8 mouse cellular contexts compared by ENCODE assay signal in genomic region chr17:21567696-21568095, GRCm38 (mm10). TPM values are rescaled to one million over a fixed set of nuclear protein-coding genes. Genes with fewer than 3 reads are reported as not detected.
A peak's percentile ranks its signal among the peaks of the same experiment; 100 is the strongest.
DNase-seq lines count a peak whose midpoint lies in the region; ATAC-seq and TF ChIP-seq lines count a peak whose summit lies in the region.

No protein-coding gene starts in this region.

- no peak for TF ChIP-seq CTCF in intestine, postnatal 0 days (IDR thresholded peaks at IDR 0.05; ENCODE audit: low read depth)

- no peaks in the 10 kb centered on the region for H3K9me3 ChIP-seq in forebrain, embryonic 16.5 days (ENCODE audit: control insufficient read depth, low read length)
- no peaks in the 10 kb centered on the region for H3K9me3 ChIP-seq in intestine, postnatal 0 days (ENCODE audit: control insufficient read depth)

- 67% methylated on average over 1 of the region's 1 CpGs for WGBS in forebrain, embryonic 16.5 days
- 26% methylated on average over 1 of the region's 1 CpGs for WGBS in intestine, postnatal 0 days

- 0 out of 2 replicates have a peak overlapping the region, but pooled peaks have one; percentile 37 for H3K9ac ChIP-seq in forebrain, embryonic 16.5 days (replicated peaks; ENCODE audit: low read depth, low read length)
- no peak overlapping the region for H3K9ac ChIP-seq in intestine, postnatal 0 days (ENCODE audit: low read depth, low read length)

- no peaks in the 10 kb centered on the region for H3K27me3 ChIP-seq in forebrain, embryonic 16.5 days (replicated peaks; ENCODE audit: control insufficient read depth, insufficient read depth, low read length)
- no peaks in the 10 kb centered on the region for H3K27me3 ChIP-seq in intestine, postnatal 0 days (replicated peaks; ENCODE audit: control insufficient read depth, insufficient read depth, low read length)

- peak; percentile 7 for DNase-seq in layer of hippocampus, adult 9-11 months
- DNase-seq in layer of hippocampus, adult 9-10 months (ENCODE audit: low spot score), result no peak
- DNase-seq in c-Kit-negative CD71-positive TER-119-positive erythroid progenitor cells, embryonic 14.5 days (ENCODE audit: low read depth, low spot score), result peak; percentile 50
- DNase-seq in lung, postnatal 10 days, result peak; percentile 58
- DNase-seq in skeletal muscle tissue, adult 2 months (ENCODE audit: low read depth, low spot score), result peak; percentile 3
- DNase-seq in layer of hippocampus, adult 8-10 months (ENCODE audit: low spot score in 2 of 2), result no peak

- H3K4me1 ChIP-seq in forebrain, embryonic 16.5 days (replicated peaks; ENCODE audit: control insufficient read depth, insufficient read depth, low read length), result peaks cover 14% of the 10 kb centered on the region
- no peaks in the 10 kb centered on the region; the same call in 1 of the 2 replicates for H3K4me1 ChIP-seq in intestine, postnatal 0 days (replicated peaks; ENCODE audit: control insufficient read depth, insufficient read depth, low read length)

- ATAC-seq in forebrain, embryonic 16.5 days, result peak; percentile 7; the same call in 1 of the 2 replicates
- ATAC-seq in intestine, postnatal 0 days, result no peak

- peak overlapping the region; percentile 64 for H3K4me2 ChIP-seq in forebrain, embryonic 16.5 days (ENCODE audit: low read length)
- H3K4me2 ChIP-seq in intestine, postnatal 0 days (replicated peaks; ENCODE audit: low read depth), result peak overlapping the region; percentile 84

- H3K4me3 ChIP-seq in forebrain, embryonic 16.5 days (replicated peaks; ENCODE audit: low read length), result peak overlapping the region; percentile 35
- peak overlapping the region; percentile 43 for H3K4me3 ChIP-seq in intestine, postnatal 0 days (ENCODE audit: low read depth, low read length)

- H3K27ac ChIP-seq in forebrain, embryonic 16.5 days (ENCODE audit: low read length), result no peak overlapping the region
- no peak overlapping the region for H3K27ac ChIP-seq in intestine, postnatal 0 days (ENCODE audit: low read depth, low read length)

- H3K36me3 ChIP-seq in forebrain, embryonic 16.5 days (ENCODE audit: control insufficient read depth, insufficient read depth), result 0 out of 2 replicates have a peak, but pooled peaks cover 3% of the 10 kb centered on the region
- 0 out of 2 replicates have a peak, but pooled peaks cover 4% of the 10 kb centered on the region for H3K36me3 ChIP-seq in intestine, postnatal 0 days (ENCODE audit: control insufficient read depth, insufficient read depth)

RNA-seq across cellular contexts. Expression of gene Zfp948, which starts 0.9 kb away (rescaled TPM):
- polyA plus RNA-seq in forebrain, embryonic 16.5 days (2015; fragmentation: Nextera tagmentation; extraction: Ambion mirVana), result 20.9 and 24.0 TPM in 2 replicates
- polyA plus RNA-seq in intestine, postnatal 0 days (2015; fragmentation: Nextera tagmentation; extraction: Ambion mirVana), result 13.7 and 15.1 TPM in 2 replicates
- total RNA-seq in layer of hippocampus, adult 8-10 months (2022), result 10 to 100 TPM; 10.9 to 15.0 (median 11.3) TPM

RNA-seq across cellular contexts. Expression of gene Zfp52, which starts 32.4 kb away (rescaled TPM):
- 3.1 and 3.2 TPM in 2 replicates for polyA plus RNA-seq in forebrain, embryonic 16.5 days (2015; fragmentation: Nextera tagmentation; extraction: Ambion mirVana)
- polyA plus RNA-seq in intestine, postnatal 0 days (2015; fragmentation: Nextera tagmentation; extraction: Ambion mirVana), result 2.7 and 3.5 TPM in 2 replicates
- total RNA-seq in layer of hippocampus, adult 8-10 months (2022), result 10 to 100 TPM in 1 of 4 experiments, 1 to 10 TPM in 3; 7.4 to 11.9 (median 8.2) TPM

Comparison
In these comparisons a context has a peak if more than half of its experiments do, and no peak if none do; other contexts are left out.
1. DNase-seq: peak in layer of hippocampus, adult 9-11 months (single experiment), c-Kit-negative CD71-positive TER-119-positive erythroid progenitor cells, embryonic 14.5 days (single experiment), lung, postnatal 10 days (single experiment) and skeletal muscle tissue, adult 2 months (single experiment); none in layer of hippocampus, adult 9-10 months (single experiment) and layer of hippocampus, adult 8-10 months (0 of 2).